Mouse (Mus musculus): ENCODE measurements around the gene Vmn2r-ps159. TPM values are rescaled to one million over a fixed set of nuclear protein-coding genes. Genes with fewer than 3 reads are reported as not detected.
"Not testable (repeated sequence)": the region's sequence is repeated elsewhere in the genome, so short reads cannot be mapped to it uniquely, and the experiment has no call there.

The Vmn2r-ps159 gene
- total RNA-seq (2014; fragmentation: Nextera tagmentation) (not detected in 2 replicates), total RNA-seq (2017) (not detected in 2 replicates)

- ATAC-seq (replicated peaks; ENCODE audit: low FRiP score, low TSS enrichment, poor library complexity, severe bottlenecking), result not testable (repeated sequence)
These were observed at the start of gene Vmn2r-ps159 for GRCm38 (mm10) chr4:156330803-156331202. Gene Vmn2r-ps159 (plus strand): TSS chr4:156331103.

- peak; percentile 53 for ATAC-seq (replicated peaks; ENCODE audit: low FRiP score, low TSS enrichment, poor library complexity, severe bottlenecking)
These were observed 10.9 kb downstream of the Vmn2r-ps159 start for GRCm38 (mm10) chr4:156341601-156342504.

GRCm38 (mm10) chr4:156342569-156343325 is 11.8 kb downstream of the Vmn2r-ps159 start:
- peak; percentile 36 for ATAC-seq (replicated peaks; ENCODE audit: low FRiP score, low TSS enrichment, poor library complexity, severe bottlenecking)

- peak; percentile 31; the same call in 1 of the 2 replicates for ATAC-seq (replicated peaks; ENCODE audit: low FRiP score, low TSS enrichment, poor library complexity, severe bottlenecking)
These were observed 12.4 kb downstream of the Vmn2r-ps159 start for GRCm38 (mm10) chr4:156343332-156343731.

- peak; percentile 61; the same call in 1 of the 2 replicates for ATAC-seq (replicated peaks; ENCODE audit: low FRiP score, low TSS enrichment, poor library complexity, severe bottlenecking)
These were observed 26.0 kb downstream of the Vmn2r-ps159 start for GRCm38 (mm10) chr4:156356756-156357437.

Other genes starting within 250 kb of the Vmn2r-ps159 start
- 42.9 and 43.3 TPM in 2 replicates for gene 9430015G10Rik, start 221.1 kb upstream of the Vmn2r-ps159 start, total RNA-seq (2014; fragmentation: Nextera tagmentation)
- 33.9 and 38.2 TPM in 2 replicates for gene 9430015G10Rik, start 221.1 kb upstream of the Vmn2r-ps159 start, total RNA-seq (2017)
- gene Rnf223, start 200.6 kb upstream of the Vmn2r-ps159 start, total RNA-seq (2014; fragmentation: Nextera tagmentation), result 1.1 TPM in 1 of 2 replicates, not detected in the other
- gene Rnf223, start 200.6 kb upstream of the Vmn2r-ps159 start, total RNA-seq (2017), result not detected in 2 replicates
- 7.8 and 8.9 TPM in 2 replicates for gene Agrn, start 133.6 kb upstream of the Vmn2r-ps159 start, total RNA-seq (2014; fragmentation: Nextera tagmentation)
- gene Agrn, start 133.6 kb upstream of the Vmn2r-ps159 start, total RNA-seq (2017), result 3.3 TPM in 2 replicates
- gene Isg15, start 130.3 kb upstream of the Vmn2r-ps159 start, total RNA-seq (2014; fragmentation: Nextera tagmentation), result 0.66 and 3.4 TPM in 2 replicates
- 3.2 and 5.6 TPM in 2 replicates for gene Isg15, start 130.3 kb upstream of the Vmn2r-ps159 start, total RNA-seq (2017)
- 0.55 TPM in 1 of 2 replicates, not detected in the other for gene AW011738, start 127.8 kb upstream of the Vmn2r-ps159 start, total RNA-seq (2014; fragmentation: Nextera tagmentation)
- 0.38 and 1.2 TPM in 2 replicates for gene AW011738, start 127.8 kb upstream of the Vmn2r-ps159 start, total RNA-seq (2017)
- not detected in 2 replicates for gene Perm1, start 115.2 kb upstream of the Vmn2r-ps159 start, total RNA-seq (2014; fragmentation: Nextera tagmentation)
- not detected in 2 replicates for gene Perm1, start 115.2 kb upstream of the Vmn2r-ps159 start, total RNA-seq (2017)
- 16.9 and 31.4 TPM in 2 replicates for gene Plekhn1, start 96.2 kb upstream of the Vmn2r-ps159 start, total RNA-seq (2014; fragmentation: Nextera tagmentation)
- 8.7 and 11.7 TPM in 2 replicates for gene Plekhn1, start 96.2 kb upstream of the Vmn2r-ps159 start, total RNA-seq (2017)
- 160 TPM in 2 replicates for gene Noc2l, start 95.1 kb upstream of the Vmn2r-ps159 start, total RNA-seq (2014; fragmentation: Nextera tagmentation)
- 148 and 207 TPM in 2 replicates for gene Noc2l, start 95.1 kb upstream of the Vmn2r-ps159 start, total RNA-seq (2017)
- 0.47 and 0.72 TPM in 2 replicates for gene Samd11, start 75.4 kb upstream of the Vmn2r-ps159 start, total RNA-seq (2014; fragmentation: Nextera tagmentation)
- gene Samd11, start 75.4 kb upstream of the Vmn2r-ps159 start, total RNA-seq (2017), result 0.23 and 0.70 TPM in 2 replicates